In the genomic region with DNA sequence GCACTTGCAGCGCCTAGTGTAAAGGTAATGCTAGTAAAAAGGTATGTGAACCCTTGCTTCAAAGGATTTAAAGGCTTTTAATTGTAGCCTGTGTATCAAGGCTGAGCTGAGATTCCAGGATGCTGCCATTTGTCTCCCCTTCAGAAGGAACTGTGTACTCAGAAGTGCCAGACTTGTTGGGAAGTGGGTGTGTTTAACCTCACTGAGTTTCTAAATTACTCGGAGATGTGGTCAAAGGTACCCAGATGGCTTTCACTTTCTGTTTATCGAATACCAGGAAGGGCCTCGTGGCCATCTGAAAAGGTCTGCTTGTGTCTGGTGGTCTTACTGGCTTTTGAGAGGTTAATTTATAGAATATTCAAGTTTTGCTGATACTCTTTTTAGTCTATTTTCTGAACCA, we compare ENCODE assay signal across 8 mouse cellular contexts. TPM values are rescaled to one million over a fixed set of nuclear protein-coding genes. Genes with fewer than 3 reads are reported as not detected.
DNase-seq lines count a peak whose midpoint lies in the region; ATAC-seq lines count a peak whose summit lies in the region.

No protein-coding gene starts in this region.

- peak overlapping the region; percentile 100 for H3K4me2 ChIP-seq in heart, embryonic 13.5 days
- H3K4me2 ChIP-seq in hindbrain, embryonic 12.5 days (replicated peaks) = peak overlapping the region; percentile 99

- DNase-seq in heart, postnatal 4 days = no peak
- DNase-seq in MN1 (ENCODE audit: low spot score) = peak; percentile 63
- no peak for DNase-seq in midbrain, embryonic 10.5 days (ENCODE audit: low spot score)
- DNase-seq in ovary, postnatal 10 days (ENCODE audit: low spot score) = no peak
- no peak for DNase-seq in right cerebral cortex, postnatal 14 days
- DNase-seq in cerebellum, postnatal 10 days = no peak

- H3K27me3 ChIP-seq in heart, embryonic 13.5 days (replicated peaks) = no peaks in the 10 kb centered on the region
- no peaks in the 10 kb centered on the region for H3K27me3 ChIP-seq in hindbrain, embryonic 12.5 days
- peaks cover 9% of the 10 kb centered on the region for H3K27me3 ChIP-seq in midbrain, embryonic 10.5 days (ENCODE audit: low read depth, poor library complexity, severe bottlenecking)

- H3K9ac ChIP-seq in heart, embryonic 13.5 days = peak overlapping the region; percentile 98
- H3K9ac ChIP-seq in hindbrain, embryonic 12.5 days = 0 out of 2 replicates have a peak overlapping the region, but pooled peaks have one; percentile 94

- no peak overlapping the region for H3K27ac ChIP-seq in heart, embryonic 13.5 days (replicated peaks)
- no peak overlapping the region for H3K27ac ChIP-seq in hindbrain, embryonic 12.5 days
- no peak overlapping the region for H3K27ac ChIP-seq in midbrain, embryonic 10.5 days (replicated peaks)

- no peak for ATAC-seq in heart, embryonic 13.5 days (ENCODE audit: extremely low read depth, insufficient number of reproducible peaks, low FRiP score, low TSS enrichment)
- ATAC-seq in hindbrain, embryonic 12.5 days (ENCODE audit: low FRiP score) = no peak

- H3K4me1 ChIP-seq in heart, embryonic 13.5 days = peaks cover 27% of the 10 kb centered on the region
- peaks cover 19% of the 10 kb centered on the region for H3K4me1 ChIP-seq in hindbrain, embryonic 12.5 days
- peaks cover 30% of the 10 kb centered on the region for H3K4me1 ChIP-seq in midbrain, embryonic 10.5 days

- H3K9me3 ChIP-seq in heart, embryonic 13.5 days = no peaks in the 10 kb centered on the region
- no peaks in the 10 kb centered on the region for H3K9me3 ChIP-seq in hindbrain, embryonic 12.5 days (replicated peaks)
- no peaks in the 10 kb centered on the region for H3K9me3 ChIP-seq in midbrain, embryonic 10.5 days (replicated peaks)

- H3K36me3 ChIP-seq in heart, embryonic 13.5 days = no peaks in the 10 kb centered on the region
- H3K36me3 ChIP-seq in hindbrain, embryonic 12.5 days = no peaks in the 10 kb centered on the region
- H3K36me3 ChIP-seq in midbrain, embryonic 10.5 days = no peaks in the 10 kb centered on the region

- peak overlapping the region; percentile 94 for H3K4me3 ChIP-seq in heart, embryonic 13.5 days
- peak overlapping the region; percentile 90 for H3K4me3 ChIP-seq in hindbrain, embryonic 12.5 days
- peak overlapping the region; percentile 72 for H3K4me3 ChIP-seq in midbrain, embryonic 10.5 days

- WGBS in heart, embryonic 13.5 days = 39% methylated on average over 4 of the region's 4 CpGs
- 51% methylated on average over 4 of the region's 4 CpGs for WGBS in hindbrain, embryonic 12.5 days
- WGBS in midbrain, embryonic 10.5 days = 66% methylated on average over 4 of the region's 4 CpGs

RNA-seq across cellular contexts. Expression of a gene that starts 1.9 kb away (rescaled TPM):
- polyA plus RNA-seq in heart, embryonic 13.5 days (2015; fragmentation: Nextera tagmentation; extraction: Ambion mirVana) = 5.7 and 6.2 TPM in 2 replicates
- 10 to 100 TPM; 27.0 to 27.9 TPM for total RNA-seq in heart, postnatal 4 days (2021)
- polyA plus RNA-seq in hindbrain, embryonic 12.5 days (2016; fragmentation: Nextera tagmentation; extraction: Ambion mirVana) = 17.7 and 20.4 TPM in 2 replicates
- polyA plus RNA-seq in midbrain, embryonic 10.5 days (2016; fragmentation: Nextera tagmentation; extraction: Ambion mirVana) = 7.1 and 9.0 TPM in 2 replicates

RNA-seq across cellular contexts. Expression of a gene that starts 45.4 kb away (rescaled TPM):
- polyA plus RNA-seq in heart, embryonic 13.5 days (2015; fragmentation: Nextera tagmentation; extraction: Ambion mirVana) = 1.0 and 1.1 TPM in 2 replicates
- not detected for total RNA-seq in heart, postnatal 4 days (2021)
- 1.1 and 1.7 TPM in 2 replicates for polyA plus RNA-seq in hindbrain, embryonic 12.5 days (2016; fragmentation: Nextera tagmentation; extraction: Ambion mirVana)
- polyA plus RNA-seq in midbrain, embryonic 10.5 days (2016; fragmentation: Nextera tagmentation; extraction: Ambion mirVana) = 1.0 and 2.1 TPM in 2 replicates
